Mouse (Mus musculus) layer of hippocampus, adult 18-20 months (tissue): Measurements from ENCODE around the gene Mapre1. TPM values are rescaled to one million over a fixed set of nuclear protein-coding genes. Genes with fewer than 3 reads are reported as not detected.
"Not testable (repeated sequence)": the region's sequence is repeated elsewhere in the genome, so short reads cannot be mapped to it uniquely, and the experiment has no call there.

Experiments used
- DNase-seq, 2 experiments: peaks; one replicate each; pipeline ENCODE4 v3.0.0; 2022; ENCODE audit warnings: low spot score in 2 of 2
- long read RNA-seq: library from polyadenylated mRNA; stranded (forward); transcript quantifications from one replicate; pipeline ENCODE4 v2.0.0, GENCODE M21; 2021
- total RNA-seq, 2 experiments: library from RNA; stranded (reverse); gene quantifications; 2 replicates each; pipeline ENCODE4 v1.2.3; 2021

Gene Mapre1
- 10 to 100 TPM; 63.1 to 78.1 TPM for total RNA-seq
- long read RNA-seq, full-length matches to known transcripts = 125 of 147 reads
- long read RNA-seq, partial matches to known transcripts = 7 of 147 reads
- long read RNA-seq, other reads (novel, unspliced or antisense) = 15 of 147 reads

DNA sequence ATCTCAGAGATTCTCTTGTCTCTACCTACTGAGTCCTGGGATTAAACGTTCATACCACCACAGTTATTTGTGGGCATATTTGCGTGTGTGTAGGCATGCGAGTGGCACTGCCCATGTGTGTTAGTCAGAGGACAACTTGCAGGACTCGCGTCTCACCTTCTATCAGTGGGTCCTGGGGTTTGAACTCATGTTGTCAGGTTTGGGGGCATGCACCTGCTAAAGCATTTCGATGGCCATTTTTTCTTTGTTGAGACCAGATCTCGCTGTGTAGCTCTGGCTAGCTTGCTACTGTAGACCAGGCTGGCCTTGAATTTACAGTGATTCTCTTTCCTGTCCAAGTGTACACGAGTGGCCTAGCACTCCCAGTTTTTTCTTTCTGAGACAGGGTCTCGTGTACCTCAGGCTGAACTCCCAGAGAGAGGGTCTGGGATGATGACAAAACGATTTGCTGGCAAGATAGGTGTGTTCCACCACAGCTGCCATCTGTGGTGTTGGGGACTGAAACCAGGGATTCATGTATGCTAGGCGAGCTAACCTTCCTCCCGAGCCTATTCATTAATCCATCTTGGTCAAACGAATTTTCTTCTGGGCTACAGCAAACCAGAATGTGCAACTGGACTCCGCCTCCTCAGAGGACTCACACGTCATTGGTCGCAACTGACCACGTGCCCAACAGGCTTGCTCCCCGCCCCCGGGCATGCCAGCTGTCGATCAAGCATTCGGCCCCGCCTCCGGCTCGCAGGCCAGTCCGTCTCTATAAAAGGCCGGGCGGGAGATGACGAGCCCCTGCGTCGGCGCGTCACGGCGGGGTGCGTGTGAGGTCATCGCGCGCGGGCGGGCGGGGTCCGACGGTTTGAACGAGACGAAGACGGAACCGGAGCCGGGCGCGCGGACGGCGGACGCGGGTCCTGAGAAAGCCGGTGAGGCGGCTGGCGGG lies at the start of gene Mapre1:
TSS of gene Mapre1 (plus strand) at position 775 of the 937 bp plus-strand sequence.
- peak; percentile 100 for DNase-seq

DNA sequence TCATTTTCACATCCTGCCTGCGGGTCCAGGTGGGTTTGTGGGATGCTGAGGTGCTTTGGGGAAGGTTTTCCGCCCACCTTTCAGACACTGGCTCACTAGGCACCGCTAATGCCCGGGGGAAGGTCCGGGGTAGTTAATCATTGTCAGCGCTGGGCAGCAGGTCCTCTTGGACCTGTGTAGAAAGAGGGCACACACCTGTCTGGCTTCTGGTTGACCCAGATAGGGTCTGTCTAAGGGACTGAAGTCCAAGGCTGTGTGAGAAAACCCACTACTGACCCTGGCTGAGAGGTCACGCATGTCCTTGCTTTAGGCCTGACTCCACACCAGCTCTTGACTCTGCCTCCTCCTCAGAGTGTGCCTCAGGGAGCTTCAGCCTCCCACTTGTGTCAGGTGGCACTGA lies 47.7 kb upstream of the Mapre1 start:
- not testable (repeated sequence) for DNase-seq

DNA sequence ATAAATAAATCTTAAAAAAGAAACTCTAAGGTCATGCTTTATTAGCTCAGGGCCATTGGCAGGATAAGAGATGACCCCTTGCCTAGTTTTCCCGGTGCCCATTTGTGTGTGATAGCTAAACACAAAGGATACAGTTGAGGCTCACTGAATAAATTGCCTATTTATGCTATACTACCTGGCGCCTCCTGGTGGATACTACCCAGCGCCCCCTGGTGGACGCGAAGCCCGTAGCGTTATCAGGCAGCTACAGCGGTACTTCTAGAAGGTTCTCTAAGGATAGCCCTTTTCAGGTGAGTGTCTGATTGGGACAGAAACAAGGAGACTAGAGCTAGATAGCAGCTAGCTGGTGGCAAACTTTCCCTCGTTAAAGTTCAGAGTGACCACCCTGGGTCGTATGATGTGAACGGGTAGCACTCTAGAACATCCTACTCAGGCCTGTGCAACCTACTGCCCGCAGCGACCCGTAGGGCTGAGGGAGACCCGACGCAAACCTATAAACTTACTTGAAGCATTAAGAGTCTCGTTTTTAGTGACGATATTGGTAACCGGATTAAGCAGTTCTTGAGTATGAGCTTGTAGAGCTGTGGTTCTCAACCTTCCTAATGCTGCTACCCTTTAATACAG lies 46.5 kb upstream of the Mapre1 start:
- DNase-seq = peak in 1 of 2 experiments; percentile 23

DNA sequence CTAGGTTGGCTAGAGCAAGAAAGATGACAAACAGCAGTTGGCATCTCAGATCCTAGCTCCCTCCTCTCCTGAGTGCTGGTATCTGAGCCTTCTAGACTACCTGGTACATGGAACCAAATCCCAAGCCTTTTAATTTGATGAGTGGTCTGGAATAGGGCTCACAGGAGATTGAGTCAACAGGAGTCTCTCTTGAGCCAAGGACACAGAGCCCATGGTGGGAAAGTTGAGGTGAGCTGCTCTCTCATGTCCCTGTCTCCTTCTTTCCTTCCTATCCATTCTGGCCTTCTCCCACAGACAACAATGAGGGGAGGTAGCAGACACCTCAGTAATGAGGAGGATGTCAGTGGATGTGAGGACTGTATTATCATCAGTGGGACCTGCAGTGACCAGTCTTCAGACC lies 44.7 kb upstream of the Mapre1 start, which contains the start of gene Dnmt3c:
TSS of gene Dnmt3c (plus strand) at position 301 of the 400 bp plus-strand sequence.
- DNase-seq = no peak

DNA sequence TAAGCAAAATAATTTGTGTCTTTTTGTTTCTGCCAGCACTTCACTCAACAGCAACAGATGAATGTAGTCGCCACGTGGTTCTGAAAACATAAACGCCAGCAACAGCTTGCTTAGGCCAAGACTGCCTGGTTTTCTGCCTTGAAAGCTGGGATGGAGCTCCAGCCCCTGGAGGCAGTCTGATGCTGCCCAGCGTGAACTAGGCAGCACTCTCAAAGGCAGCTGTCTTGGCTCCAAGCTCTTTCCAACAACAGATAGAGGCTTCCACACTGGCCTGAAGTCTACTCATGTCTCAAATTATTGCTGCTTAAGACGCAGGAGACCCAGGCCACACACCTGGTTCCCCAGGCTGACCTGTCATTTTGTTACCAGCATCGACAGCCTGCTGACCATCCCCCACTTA lies 37.7 kb upstream of the Mapre1 start:
- no peak for DNase-seq

DNA sequence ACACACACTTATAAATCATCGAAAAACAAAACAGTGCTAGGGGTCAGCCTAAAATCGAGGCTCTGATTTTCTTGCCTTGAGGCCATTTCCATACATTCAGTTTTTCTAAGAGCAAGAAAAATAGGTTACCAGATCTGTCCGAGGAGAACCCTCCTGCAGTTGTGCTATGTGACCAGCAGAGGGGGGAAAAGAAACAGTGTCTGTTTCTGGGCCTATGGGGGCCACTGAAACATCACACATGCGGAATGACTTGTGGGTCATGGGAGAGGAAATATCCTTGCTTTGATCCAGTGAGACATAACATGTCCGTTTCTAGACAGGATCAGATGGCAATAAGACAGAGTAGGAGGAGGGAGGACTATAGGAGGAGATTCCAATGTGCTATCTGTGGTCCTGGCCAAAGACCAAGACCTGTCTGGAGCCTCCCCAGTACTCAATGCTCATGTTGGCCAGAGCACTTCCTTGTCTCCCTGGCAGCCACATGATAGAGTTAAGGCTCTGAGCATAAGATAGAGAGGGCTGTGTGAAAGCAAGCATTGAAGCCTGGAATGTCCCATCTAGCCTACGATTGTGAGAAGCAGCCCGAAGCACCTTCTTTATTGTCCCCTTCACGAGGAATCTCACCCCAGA lies 30.3 kb upstream of the Mapre1 start:
- peak; percentile 4 to 30 for DNase-seq

DNA sequence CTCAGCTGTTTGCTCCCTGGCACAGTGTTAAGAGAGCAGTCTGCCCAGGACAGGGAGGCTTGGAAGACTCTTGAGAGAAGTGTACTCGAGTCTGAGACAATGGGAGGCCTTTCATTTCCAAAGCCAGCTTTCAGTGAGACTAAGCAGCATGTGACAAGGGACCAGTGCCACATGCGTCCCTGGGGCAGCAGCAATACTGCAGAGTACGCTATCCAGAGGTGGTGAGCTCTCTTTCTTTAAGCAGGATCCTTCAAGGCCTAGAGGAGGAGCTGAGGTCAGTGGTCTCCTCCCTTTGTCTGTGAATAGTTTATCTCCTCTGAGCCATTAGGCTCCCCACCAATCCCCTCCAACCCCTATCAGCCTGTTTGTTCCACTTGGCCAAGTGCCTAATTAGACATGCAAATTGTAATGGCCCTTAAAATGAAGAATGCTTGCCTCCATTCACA lies 28.4 kb upstream of the Mapre1 start:
- DNase-seq = peak; percentile 2 to 44

DNA sequence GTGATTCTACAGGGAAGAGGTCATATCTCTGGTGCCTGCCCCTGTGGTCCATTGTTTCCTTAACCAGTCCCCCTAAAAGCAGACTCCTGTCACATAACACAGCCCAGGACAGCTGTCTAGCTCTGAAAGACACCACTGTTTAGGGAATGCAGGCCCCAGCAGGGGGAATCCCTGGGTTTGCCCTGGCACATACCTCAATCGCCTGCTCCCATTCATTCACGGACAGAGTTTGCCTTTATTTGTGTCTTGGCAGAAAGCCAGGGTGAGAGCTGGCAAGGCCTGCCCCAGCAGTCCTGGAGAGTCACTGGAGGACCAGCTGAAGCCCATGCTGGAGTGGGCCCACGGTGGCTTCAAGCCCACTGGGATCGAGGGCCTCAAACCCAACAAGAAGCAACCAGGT lies 27.8 kb upstream of the Mapre1 start:
- DNase-seq = peak; percentile 52 to 75

DNA sequence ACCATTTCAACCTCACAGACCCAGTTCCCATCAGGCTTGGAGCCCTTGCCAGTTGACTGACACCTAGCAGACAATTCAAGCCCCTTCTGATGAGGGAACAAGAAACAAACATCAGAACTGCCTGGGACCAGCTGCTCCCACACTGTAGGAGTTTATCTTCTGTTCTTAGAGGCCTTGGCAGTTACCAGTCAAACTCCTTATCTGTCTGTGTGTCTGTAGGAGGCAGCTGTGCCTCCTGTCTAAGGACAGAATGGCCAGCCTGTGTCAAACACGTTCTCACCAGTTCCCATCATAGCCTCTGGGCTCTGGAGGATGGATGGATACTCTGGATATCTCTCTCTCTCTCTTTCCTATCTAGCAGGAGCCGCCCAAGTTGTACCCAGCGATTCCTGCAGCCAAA lies 23.2 kb upstream of the Mapre1 start:
- not testable (repeated sequence) for DNase-seq

DNA sequence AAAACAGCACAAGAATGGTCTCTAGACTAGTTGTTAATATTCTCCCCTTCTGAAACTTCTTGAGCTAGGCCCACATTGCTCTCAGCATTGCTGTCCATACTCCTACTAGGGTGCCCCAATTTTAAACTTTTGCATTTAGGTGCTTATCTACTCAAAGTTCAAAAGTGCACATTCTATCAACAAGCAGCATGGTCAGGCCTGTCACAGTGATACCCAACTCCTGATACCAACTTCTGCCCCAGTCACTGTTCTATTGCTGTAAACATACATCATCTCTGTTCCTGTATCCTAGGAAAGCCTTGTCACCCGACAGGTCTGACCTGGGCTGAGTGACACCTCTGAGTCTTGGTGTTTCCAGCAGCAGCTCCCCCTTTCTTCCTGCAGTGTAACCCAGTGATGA lies 18.0 kb upstream of the Mapre1 start:
- no peak for DNase-seq

DNA sequence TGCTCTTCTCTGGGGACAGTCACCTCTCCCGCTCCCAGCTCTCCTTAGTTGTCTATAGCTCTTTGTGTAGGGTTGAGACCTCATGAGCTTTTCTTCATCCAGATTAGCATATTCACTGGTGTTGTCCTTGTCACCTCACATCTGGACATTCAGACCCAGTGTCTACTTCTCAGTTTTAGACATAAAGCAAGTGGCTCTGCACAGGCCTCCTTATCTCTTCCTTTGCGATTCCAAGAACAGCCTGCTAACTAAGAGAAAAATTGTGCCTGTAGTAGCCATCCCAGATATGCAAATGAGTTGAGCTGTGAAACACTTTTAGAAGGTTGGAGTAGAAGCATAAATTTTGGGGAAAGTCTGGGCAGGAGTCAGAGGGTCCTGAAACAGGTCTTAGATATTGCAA lies 16.6 kb upstream of the Mapre1 start:
- no peak for DNase-seq

DNA sequence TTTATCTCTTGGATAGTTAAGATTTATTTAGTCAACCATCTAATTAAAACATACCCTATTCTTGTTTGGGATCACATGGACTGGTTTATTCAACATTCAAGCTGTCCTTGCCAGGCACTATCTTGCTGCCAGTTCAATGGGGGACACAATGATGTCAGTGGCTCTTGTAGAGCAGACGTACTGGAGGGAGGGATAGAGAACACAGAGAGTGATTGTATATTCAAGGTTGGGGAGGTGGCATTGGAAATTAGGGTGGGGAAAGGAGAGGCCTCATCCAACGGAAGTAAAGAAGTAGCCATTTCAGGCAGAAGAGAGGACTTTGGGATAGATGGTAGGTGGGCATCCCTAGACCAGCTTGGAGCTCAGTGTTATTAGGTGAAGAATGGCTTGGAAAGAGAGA lies 16.2 kb upstream of the Mapre1 start:
- no peak for DNase-seq

DNA sequence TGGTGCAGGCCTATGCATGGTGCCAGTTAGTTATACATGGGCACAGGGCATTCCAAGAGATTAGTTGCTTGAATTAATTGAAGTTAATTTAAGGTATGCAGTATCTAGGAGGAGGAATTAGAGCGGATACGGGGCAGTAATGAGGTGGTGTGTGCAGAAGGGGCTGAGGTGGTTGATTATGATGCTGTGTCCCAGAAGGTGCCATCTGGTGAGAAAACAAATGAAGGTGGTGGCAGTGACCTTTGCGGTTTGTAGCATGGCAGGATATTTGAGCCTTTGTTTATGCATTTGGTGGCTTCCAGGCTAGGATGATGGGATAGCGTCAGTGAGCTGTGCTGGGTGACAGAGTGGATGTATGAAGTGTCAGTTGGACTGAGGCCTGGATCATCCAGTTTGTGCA lies 15.8 kb upstream of the Mapre1 start:
- no peak for DNase-seq

DNA sequence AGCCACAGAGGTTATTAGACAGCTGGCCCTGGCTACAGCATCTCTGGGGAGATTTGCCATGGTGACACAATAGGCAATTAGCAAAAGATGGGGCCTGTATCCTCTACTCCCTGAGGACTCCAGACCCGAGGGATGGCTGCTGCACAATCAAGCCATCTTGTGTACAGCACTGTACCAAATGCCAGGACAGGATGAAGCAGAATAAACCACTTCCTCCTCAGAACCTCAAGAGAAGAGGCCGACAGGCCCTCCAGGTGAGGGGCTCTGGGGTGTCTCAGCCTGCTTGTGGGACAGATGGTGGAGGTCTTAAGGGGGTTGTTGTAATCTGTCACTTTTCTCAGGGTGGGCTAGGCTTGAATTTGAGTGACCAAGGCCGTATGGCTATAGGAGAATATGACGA lies 7.0 kb upstream of the Mapre1 start:
- DNase-seq = no peak

DNA sequence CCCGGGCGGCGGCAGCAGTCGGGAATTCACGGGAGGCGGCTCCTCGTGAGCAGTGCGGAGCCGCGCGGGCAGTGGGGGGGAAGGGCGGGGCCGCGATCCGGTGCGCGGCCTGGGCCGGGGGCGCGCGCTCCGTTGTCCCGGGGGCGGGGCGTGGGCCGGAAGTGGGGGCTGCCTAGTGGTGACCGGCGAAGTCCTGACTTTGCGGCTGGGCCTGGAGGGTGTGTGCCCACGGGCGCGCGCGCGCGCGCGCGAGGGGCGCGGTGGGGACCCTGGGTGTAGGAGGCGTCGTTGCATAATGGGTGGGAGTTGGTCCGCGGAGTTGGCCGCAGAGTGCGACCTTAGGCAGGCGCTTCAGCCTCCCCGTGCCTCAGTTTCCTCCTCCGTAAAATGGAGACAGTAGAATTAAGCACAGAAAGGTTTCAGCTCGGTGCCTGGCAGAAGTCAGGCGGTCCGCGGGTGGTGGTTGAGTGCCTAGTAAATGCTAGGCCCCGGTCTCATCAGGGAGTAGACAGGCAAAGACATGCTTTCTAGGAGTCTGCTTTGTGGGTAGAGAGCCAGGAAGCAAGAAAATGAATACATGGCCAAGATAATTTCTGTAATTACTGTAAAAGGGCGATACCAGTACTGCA lies 477 bp downstream of the Mapre1 start:
- peak in 1 of 2 experiments; percentile 51 for DNase-seq

DNA sequence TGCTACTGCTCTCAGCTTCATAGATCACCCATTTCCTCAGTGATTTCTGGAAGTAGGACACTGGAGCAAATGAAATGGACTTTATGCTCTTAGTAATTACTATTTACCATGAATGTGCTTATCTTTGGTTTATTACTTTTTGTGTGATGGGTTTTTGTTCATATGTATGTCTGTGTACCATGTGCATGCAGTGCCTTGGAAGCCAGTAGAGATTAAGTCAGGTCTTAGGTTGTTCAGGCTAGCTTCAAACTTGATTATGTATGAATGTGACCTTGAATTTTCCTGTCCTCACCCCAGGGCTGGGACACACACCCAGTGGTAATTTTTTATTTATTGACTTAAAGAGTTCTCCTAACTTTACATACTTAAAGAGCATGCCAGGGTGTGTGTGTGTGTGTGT lies 6.9 kb downstream of the Mapre1 start:
- no peak for DNase-seq

DNA sequence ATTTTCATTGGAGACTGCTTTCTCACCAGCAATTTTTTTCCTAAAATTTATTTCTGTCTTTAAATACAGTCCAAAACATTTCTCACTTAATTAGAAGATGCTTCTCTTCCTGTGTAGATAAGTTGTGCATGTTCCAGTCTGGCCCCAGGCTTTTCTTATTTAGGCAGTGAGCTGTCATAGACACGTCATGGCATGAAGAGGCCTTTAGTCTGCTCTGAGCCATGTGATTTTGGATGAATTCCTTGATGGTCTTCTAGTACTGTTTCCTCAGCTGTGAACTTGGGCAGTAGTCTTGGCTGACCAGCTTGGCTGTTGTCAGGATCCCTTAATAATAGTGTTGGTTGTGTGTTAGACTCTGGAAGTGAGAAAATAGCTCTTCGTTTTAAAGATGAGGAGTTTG lies 9.3 kb downstream of the Mapre1 start:
- DNase-seq = no peak

DNA sequence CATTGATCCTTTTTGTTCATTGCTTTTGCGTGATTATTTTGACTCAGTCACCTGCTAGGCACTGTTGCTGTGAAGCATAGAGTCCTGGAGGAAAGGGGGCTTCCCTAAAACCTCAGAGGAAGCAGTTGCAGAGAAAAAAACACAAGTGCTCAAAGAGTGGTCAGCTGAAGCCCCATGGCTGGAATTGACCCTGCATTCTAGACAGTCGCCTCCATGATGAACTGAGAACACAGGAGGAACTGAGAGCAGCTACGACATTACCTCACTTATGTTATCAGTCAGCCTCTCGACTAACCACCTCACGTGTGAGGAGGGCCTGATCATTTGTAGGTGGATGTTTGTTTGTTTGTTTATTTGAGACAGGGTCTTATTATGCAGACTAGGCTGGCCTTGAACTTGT lies 21.0 kb downstream of the Mapre1 start:
- DNase-seq = no peak

DNA sequence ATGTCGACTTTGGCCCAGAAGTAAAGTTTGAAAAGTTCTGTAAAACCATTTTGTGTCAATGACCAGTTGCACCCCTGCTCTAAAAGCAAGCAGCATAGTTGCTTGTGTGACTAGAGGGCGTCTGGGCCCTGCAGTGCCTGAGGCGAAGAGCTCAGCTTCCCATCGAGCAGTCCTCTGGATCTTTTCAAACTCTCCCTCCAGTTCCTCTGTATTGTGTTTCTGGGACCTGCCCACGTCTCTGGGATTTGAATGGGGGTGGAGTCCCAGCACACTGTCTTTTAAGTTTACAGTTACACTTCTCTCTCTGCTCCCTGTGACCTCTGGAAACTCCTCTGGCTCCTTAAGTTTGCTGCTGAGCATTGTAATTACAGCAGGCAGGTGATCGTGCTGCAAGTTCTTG lies 26.4 kb downstream of the Mapre1 start:
- no peak for DNase-seq

DNA sequence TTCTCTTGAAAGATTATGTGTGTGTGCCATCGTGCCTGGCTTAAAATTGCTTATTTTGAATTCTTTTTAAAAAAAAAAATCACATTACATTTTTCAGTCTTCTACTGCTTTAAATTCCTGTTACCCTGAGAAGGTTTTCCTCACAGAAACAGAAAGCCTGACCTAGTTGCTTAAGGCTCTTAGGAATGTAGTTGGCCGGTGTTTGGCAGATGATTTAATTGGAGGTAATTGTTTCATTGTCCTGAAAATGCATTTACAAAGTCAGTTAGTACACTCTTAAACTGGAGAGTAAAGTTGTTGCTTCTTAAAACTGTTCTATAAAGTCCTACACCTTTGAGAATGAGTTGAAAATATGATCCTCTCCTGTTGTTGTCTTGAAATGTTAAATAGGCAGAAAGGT lies 27.8 kb downstream of the Mapre1 start:
- no peak for DNase-seq

DNA sequence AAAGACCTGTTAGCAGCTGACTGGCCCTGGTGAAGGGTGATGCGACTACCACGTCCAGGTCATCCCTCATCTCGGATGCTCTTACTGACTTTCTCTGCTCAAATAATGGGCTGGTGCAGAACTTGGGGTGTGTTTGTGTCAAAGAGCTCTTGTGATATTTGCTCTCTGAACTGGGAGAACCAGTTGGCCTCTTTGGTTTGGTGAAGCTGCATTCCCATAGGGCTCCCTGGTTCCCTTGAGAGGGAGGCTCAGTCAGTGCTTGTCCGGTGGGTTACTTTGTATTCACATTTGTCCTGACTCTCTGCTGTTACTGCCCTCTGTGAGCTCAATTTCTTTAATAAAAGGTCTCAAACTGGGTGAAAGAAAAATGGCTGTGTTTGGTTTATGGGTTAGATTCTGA lies 31.9 kb downstream of the Mapre1 start:
- DNase-seq = no peak
